Mouse (Mus musculus) lung, embryonic 16.5 days (tissue): ENCODE measurements around the gene Cxcl1. TPM values are rescaled to one million over a fixed set of nuclear protein-coding genes. Genes with fewer than 3 reads are reported as not detected.
"Not testable (repeated sequence)": the region's sequence is repeated elsewhere in the genome, so short reads cannot be mapped to it uniquely, and the experiment has no call there.

Source experiments
- ATAC-seq: fragments of 200-750 bp; cut with Nextera tagmentation; 2 replicates; pipeline ENCODE4 v1.8.0; 2017; ENCODE audit warnings: low read depth, mild to moderate bottlenecking, moderate library complexity
- H3K27ac ChIP-seq: fragments of 300-500 bp; sonication (generic); 2 replicates; pipeline ENCODE4 v1.5.1; 2014; ENCODE audit warnings: mild to moderate bottlenecking, control low read depth, low read length
- H3K27me3 ChIP-seq: fragments of 300-500 bp; sonication (generic); 2 replicates; pipeline ENCODE4 v1.6.1; 2014; ENCODE audit warnings: low read depth, low read length, mixed read lengths; ENCODE audit not compliant: control insufficient read depth, insufficient read depth
- H3K36me3 ChIP-seq: fragments of 300-500 bp; sonication (generic); 2 replicates; pipeline ENCODE4 v1.6.1; 2014; ENCODE audit warnings: low read length; ENCODE audit not compliant: control insufficient read depth, insufficient read depth
- H3K4me1 ChIP-seq: fragments of 300-500 bp; sonication (generic); replicated peaks from 2 replicates; pipeline ENCODE4 v1.6.1; 2014; ENCODE audit warnings: low read length, mixed read lengths; ENCODE audit not compliant: control insufficient read depth, insufficient read depth
- H3K4me2 ChIP-seq: fragments of 300-500 bp; sonication (generic); 2 replicates; pipeline ENCODE4 v1.6.1; 2014; ENCODE audit warnings: low read depth, low read length, control low read depth
- H3K4me3 ChIP-seq: fragments of 300-500 bp; sonication (generic); 2 replicates; pipeline ENCODE4 v1.5.1; 2014; ENCODE audit warnings: mild to moderate bottlenecking, low read length, control low read depth
- H3K9ac ChIP-seq: fragments of 300-500 bp; sonication (generic); 2 replicates; pipeline ENCODE4 v1.6.1; 2014; ENCODE audit warnings: low read length, control low read depth
- H3K9me3 ChIP-seq: fragments of 300-500 bp; sonication (generic); 2 replicates; pipeline ENCODE4 v1.6.1; 2016; ENCODE audit warnings: low read length; ENCODE audit not compliant: control insufficient read depth
- WGBS: fragments of 180-500 bp; shearing (Covaris S2); extraction: QIAGEN DNeasy Blood & Tissue Kit; methylation state at CpG from one replicate; pipeline ENCODE4 v1.1.7; 2014; 5-methylcytosine and 5-hydroxymethylcytosine counted together
- polyA plus RNA-seq: library from polyadenylated mRNA; unstranded; fragments of >200 nt; fragmentation: Nextera tagmentation; extraction: Ambion mirVana; gene quantifications from 2 replicates; pipeline ENCODE4 v1.2.1, GENCODE M21; 2015

The Cxcl1 gene
- 0.41 and 1.0 TPM in 2 replicates for polyA plus RNA-seq

GRCm38 (mm10) chr5:90890519-90891463, at the start of gene Cxcl1:
Gene Cxcl1, plus strand, starts transcription at chr5:90891241.
- no peaks in the 10 kb centered on the region for H3K36me3 ChIP-seq
- 5% methylated on average over 28 of the region's 30 CpGs for WGBS
- H3K9me3 ChIP-seq = no peaks in the 10 kb centered on the region
- H3K4me2 ChIP-seq = peak within 1 kb of the TSS; percentile 72
- H3K27me3 ChIP-seq = no peaks in the 10 kb centered on the region; the same call in 1 of the 2 replicates
- no peaks in the 10 kb centered on the region; the same call in 1 of the 2 replicates for H3K4me1 ChIP-seq
- H3K27ac ChIP-seq = 0 out of 2 replicates have a peak within 1 kb of the TSS, but pooled peaks have one; percentile 10
- H3K9ac ChIP-seq = peak within 1 kb of the TSS; percentile 61
- ATAC-seq = peak; percentile 83
- H3K4me3 ChIP-seq = peak within 1 kb of the TSS; percentile 54

- H3K4me2 ChIP-seq = no peak overlapping the region
- 66% methylated on average over 3 of the region's 3 CpGs for WGBS
- no peak overlapping the region for H3K4me3 ChIP-seq
- no peaks in the 10 kb centered on the region for H3K27me3 ChIP-seq
- H3K4me1 ChIP-seq = 0 out of 2 replicates have a peak, but pooled peaks cover 3% of the 10 kb centered on the region
- no peak overlapping the region for H3K27ac ChIP-seq
- no peak for ATAC-seq
- H3K9ac ChIP-seq = no peak overlapping the region
- H3K36me3 ChIP-seq = no peaks in the 10 kb centered on the region
- no peaks in the 10 kb centered on the region for H3K9me3 ChIP-seq
These were observed 47.1 kb upstream of the Cxcl1 start for GRCm38 (mm10) chr5:90843891-90844290.

GRCm38 (mm10) chr5:90850096-90850495, 40.9 kb upstream of the Cxcl1 start:
- H3K27me3 ChIP-seq, H3K27ac ChIP-seq, H3K4me2 ChIP-seq, H3K9ac ChIP-seq, H3K9me3 ChIP-seq, ATAC-seq, H3K36me3 ChIP-seq, H3K4me3 ChIP-seq, H3K4me1 ChIP-seq: not testable (repeated sequence)
- 84% methylated on average over 7 of the region's 7 CpGs for WGBS

DNA sequence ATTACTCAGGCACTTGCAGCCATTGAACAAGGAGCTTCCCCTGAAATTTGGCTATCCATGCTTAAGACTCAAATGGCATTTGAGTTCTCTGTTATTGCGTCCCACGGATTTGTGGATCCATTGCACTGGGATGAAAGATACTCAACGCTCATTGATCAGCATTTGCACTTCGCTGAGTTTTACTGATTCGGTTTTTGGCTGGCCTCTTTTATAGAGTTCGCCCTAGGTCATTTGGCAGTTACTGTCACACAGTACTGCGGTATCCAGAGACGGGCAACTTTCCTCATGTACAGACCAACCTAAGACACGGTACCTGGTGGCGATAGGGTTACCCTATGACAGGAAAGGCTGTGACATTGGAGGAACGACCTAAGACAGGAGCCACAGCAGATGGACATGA, 39.6 kb upstream of the Cxcl1 start:
- ATAC-seq, H3K4me1 ChIP-seq: not testable (repeated sequence)
- WGBS = 94% methylated on average over 11 of the region's 11 CpGs

GRCm38 (mm10) chr5:90853206-90853605, 37.8 kb upstream of the Cxcl1 start:
- Histone ChIP-seq H3K4me2 (no peak overlapping the region), H3K9me3 (no peaks in the 10 kb centered on the region), H3K36me3 (no peaks in the 10 kb centered on the region), H3K27me3 (no peaks in the 10 kb centered on the region), H3K4me1 (0 out of 2 replicates have a peak, but pooled peaks cover 3% of the 10 kb centered on the region), H3K27ac (no peak overlapping the region), H3K9ac (no peak overlapping the region), H3K4me3 (no peak overlapping the region)
- ATAC-seq = no peak
- WGBS = 72% methylated on average over 4 of the region's 4 CpGs

More for the DNA sequence above, 39.6 kb upstream of the Cxcl1 start:
- H3K9ac ChIP-seq, H3K4me2 ChIP-seq, H3K36me3 ChIP-seq, H3K9me3 ChIP-seq, H3K27ac ChIP-seq, H3K4me3 ChIP-seq, H3K27me3 ChIP-seq: not testable (repeated sequence)

GRCm38 (mm10) chr5:90855308-90856230, 35.5 kb upstream of the Cxcl1 start:
- peak; percentile 78 for ATAC-seq
- no peak overlapping the region for H3K4me3 ChIP-seq
- H3K36me3 ChIP-seq = no peaks in the 10 kb centered on the region
- 55% methylated on average over 7 of the region's 7 CpGs for WGBS
- H3K27me3 ChIP-seq = no peaks in the 10 kb centered on the region
- H3K9ac ChIP-seq = no peak overlapping the region
- no peak overlapping the region for H3K27ac ChIP-seq
- 0 out of 2 replicates have a peak, but pooled peaks cover 3% of the 10 kb centered on the region for H3K4me1 ChIP-seq
- H3K4me2 ChIP-seq = no peak overlapping the region
- H3K9me3 ChIP-seq = no peaks in the 10 kb centered on the region

DNA sequence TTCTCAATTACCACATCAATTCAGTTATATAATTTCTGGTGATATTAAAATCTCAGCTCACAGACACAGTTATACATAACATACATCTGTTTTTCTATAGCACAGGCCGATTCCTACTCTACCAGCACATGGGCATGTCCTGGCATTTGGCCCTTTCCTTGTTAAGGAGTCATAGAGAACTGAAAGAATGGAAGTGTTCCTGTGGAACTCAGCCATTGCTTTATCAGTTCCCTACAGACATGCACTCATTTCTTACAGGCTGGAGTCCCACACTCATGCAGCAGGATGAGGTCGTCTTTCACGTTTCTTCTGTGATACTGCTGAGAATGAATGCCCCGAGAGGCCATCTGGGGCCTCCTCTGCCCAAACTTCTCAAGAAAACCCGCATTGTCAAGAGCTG, 33.6 kb upstream of the Cxcl1 start:
- no peaks in the 10 kb centered on the region for H3K27me3 ChIP-seq
- no peaks in the 10 kb centered on the region for H3K36me3 ChIP-seq
- H3K4me3 ChIP-seq = no peak overlapping the region
- 51% methylated on average over 5 of the region's 5 CpGs for WGBS
- H3K4me2 ChIP-seq = no peak overlapping the region
- ATAC-seq = no peak
- H3K9me3 ChIP-seq = no peaks in the 10 kb centered on the region
- H3K27ac ChIP-seq = no peak overlapping the region
- 0 out of 2 replicates have a peak, but pooled peaks cover 3% of the 10 kb centered on the region for H3K4me1 ChIP-seq
- H3K9ac ChIP-seq = no peak overlapping the region

GRCm38 (mm10) chr5:90858429-90858828, 32.6 kb upstream of the Cxcl1 start:
- Histone ChIP-seq H3K4me3 (no peak overlapping the region), H3K27ac (no peak overlapping the region), H3K4me1 (0 out of 2 replicates have a peak, but pooled peaks cover 3% of the 10 kb centered on the region), H3K27me3 (no peaks in the 10 kb centered on the region), H3K9ac (no peak overlapping the region), H3K36me3 (no peaks in the 10 kb centered on the region), H3K9me3 (no peaks in the 10 kb centered on the region), H3K4me2 (no peak overlapping the region)
- no peak for ATAC-seq
- 50% methylated on average over 2 of the region's 2 CpGs for WGBS

GRCm38 (mm10) chr5:90859031-90859430, 32.0 kb upstream of the Cxcl1 start:
- WGBS = 65% methylated on average over 3 of the region's 3 CpGs
- H3K36me3 ChIP-seq = no peaks in the 10 kb centered on the region
- H3K9ac ChIP-seq = no peak overlapping the region
- no peaks in the 10 kb centered on the region for H3K9me3 ChIP-seq
- no peak overlapping the region for H3K27ac ChIP-seq
- H3K27me3 ChIP-seq = no peaks in the 10 kb centered on the region
- H3K4me1 ChIP-seq = 0 out of 2 replicates have a peak, but pooled peaks cover 3% of the 10 kb centered on the region
- no peak overlapping the region for H3K4me2 ChIP-seq
- no peak overlapping the region for H3K4me3 ChIP-seq
- no peak for ATAC-seq
